Mouse (Mus musculus): ENCODE data around the gene Ets1.

DNA sequence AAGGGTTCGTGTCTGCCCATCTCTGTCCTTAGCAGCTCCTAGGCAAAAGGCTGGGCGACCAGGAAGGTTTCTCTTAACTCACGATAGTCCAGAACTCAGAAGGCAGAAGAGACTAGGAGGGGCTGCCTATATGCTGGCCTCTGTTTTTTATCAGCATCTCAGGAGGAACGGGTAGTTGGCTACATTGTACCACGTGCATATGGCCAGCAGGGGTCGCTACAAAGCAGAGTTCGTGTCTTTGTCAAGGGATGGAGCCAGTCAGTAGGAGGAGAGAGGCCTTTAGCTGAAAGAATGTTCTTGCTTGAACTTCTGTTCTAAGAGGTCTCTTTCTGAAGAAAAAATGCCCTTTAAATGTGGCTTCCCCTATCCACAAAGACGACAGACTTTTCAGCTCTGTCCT lies 46.1 kb upstream of the Ets1 start:
- TF ChIP-seq CTCF (IDR thresholded peaks at IDR 0.05; ENCODE audit: low read depth) (peak; percentile 97), EP300 (IDR thresholded peaks at IDR 0.05; ENCODE audit: low read depth) (no peak)
